8 mouse cellular contexts compared by ENCODE assay signal in the genomic region with DNA sequence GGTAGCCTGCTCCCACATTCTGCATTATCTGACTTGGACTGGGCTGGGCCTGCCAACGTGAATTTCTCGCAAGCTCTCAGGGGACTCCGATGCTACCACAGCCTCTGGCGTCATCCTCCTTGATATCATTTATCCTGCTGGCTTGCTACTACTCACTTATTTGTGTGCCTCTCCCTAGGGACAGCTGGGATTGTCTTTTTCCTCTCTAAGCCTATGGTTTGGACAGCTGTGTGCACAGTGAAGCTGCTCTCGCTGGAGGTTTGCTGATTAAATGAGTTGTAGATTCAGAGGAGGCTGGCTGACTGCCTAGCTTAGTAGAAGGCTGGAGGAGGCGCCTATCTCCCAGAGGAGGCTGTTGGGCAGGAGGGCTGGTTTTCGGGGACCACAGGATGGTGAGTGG. TPM values are rescaled to one million over a fixed set of nuclear protein-coding genes. Genes with fewer than 3 reads are reported as not detected.
DNase-seq lines count a peak whose midpoint lies in the region; ATAC-seq lines count a peak whose summit lies in the region.

No protein-coding gene starts in this region.

- no peaks in the 10 kb centered on the region for H3K36me3 ChIP-seq in embryonic facial prominence, embryonic 12.5 days
- no peaks in the 10 kb centered on the region for H3K36me3 ChIP-seq in hindbrain, embryonic 10.5 days

- no peak overlapping the region for H3K4me3 ChIP-seq in embryonic facial prominence, embryonic 12.5 days
- no peak overlapping the region for H3K4me3 ChIP-seq in hindbrain, embryonic 10.5 days

- peak; percentile 93 for DNase-seq in 3T3-L1 (ENCODE audit: low read depth, low spot score)
- DNase-seq in hindbrain, embryonic 10.5 days (ENCODE audit: low spot score): no peak
- DNase-seq in layer of hippocampus, adult 9-11 months: peak; percentile 70
- peak; percentile 44 for DNase-seq in right cerebral cortex, adult 18-20 months
- no peak for DNase-seq in ovary, postnatal 36 days (ENCODE audit: low spot score)
- DNase-seq in adrenal gland, postnatal 10 days: no peak

- no peak overlapping the region for H3K9ac ChIP-seq in embryonic facial prominence, embryonic 12.5 days

- no peak overlapping the region for H3K4me2 ChIP-seq in embryonic facial prominence, embryonic 12.5 days (replicated peaks)

- H3K27ac ChIP-seq in embryonic facial prominence, embryonic 12.5 days: peak overlapping the region; percentile 88
- peak overlapping the region; percentile 13; the same call in 1 of the 2 replicates for H3K27ac ChIP-seq in hindbrain, embryonic 10.5 days

- H3K27me3 ChIP-seq in embryonic facial prominence, embryonic 12.5 days: no peaks in the 10 kb centered on the region
- no peaks in the 10 kb centered on the region for H3K27me3 ChIP-seq in hindbrain, embryonic 10.5 days (ENCODE audit: insufficient read depth, poor library complexity, severe bottlenecking)

- H3K9me3 ChIP-seq in embryonic facial prominence, embryonic 12.5 days: no peaks in the 10 kb centered on the region
- H3K9me3 ChIP-seq in hindbrain, embryonic 10.5 days: no peaks in the 10 kb centered on the region

- H3K4me1 ChIP-seq in embryonic facial prominence, embryonic 12.5 days: peaks cover 31% of the 10 kb centered on the region
- H3K4me1 ChIP-seq in hindbrain, embryonic 10.5 days (replicated peaks): peaks cover 35% of the 10 kb centered on the region

- 63% methylated on average over 7 of the region's 7 CpGs for WGBS in embryonic facial prominence, embryonic 12.5 days
- 74% methylated on average over 7 of the region's 7 CpGs for WGBS in hindbrain, embryonic 10.5 days

- no peak for ATAC-seq in embryonic facial prominence, embryonic 12.5 days (ENCODE audit: insufficient number of reproducible peaks, insufficient read depth, low FRiP score, low TSS enrichment)
- ATAC-seq in megakaryocyte, adult 5-6 weeks (ENCODE audit: poor library complexity, severe bottlenecking): no peak

RNA-seq across cellular contexts. Expression of a gene that starts 46.8 kb away (rescaled TPM):
- 17.0 and 25.2 TPM in 2 replicates for polyA plus RNA-seq in embryonic facial prominence, embryonic 12.5 days (2016; fragmentation: Nextera tagmentation; extraction: Ambion mirVana)
- 7.6 and 8.8 TPM in 2 replicates for polyA plus RNA-seq in hindbrain, embryonic 10.5 days (2016; fragmentation: Nextera tagmentation; extraction: Ambion mirVana)
- 1 to 10 TPM; 3.2 to 3.9 TPM for total RNA-seq in adrenal gland, postnatal 10 days (2021)
- total RNA-seq in megakaryocyte, adult 5-6 weeks (2015): not detected in 2 replicates
- not detected in 2 replicates for total RNA-seq in megakaryocyte, adult 5-6 weeks (2017)

Comparison
In these comparisons a context has a peak if more than half of its experiments do, and no peak if none do; other contexts are left out.
1. DNase-seq: peak in 3T3-L1 (single experiment), layer of hippocampus, adult 9-11 months (single experiment) and right cerebral cortex, adult 18-20 months (single experiment); none in hindbrain, embryonic 10.5 days (single experiment), ovary, postnatal 36 days (single experiment) and adrenal gland, postnatal 10 days (single experiment).
2. RNA of a gene that starts 46.8 kb away (total RNA-seq): 3.2 to 3.9 TPM in adrenal gland, postnatal 10 days; not detected in megakaryocyte, adult 5-6 weeks; every median in the first group is over 4 times any median in the second.